Mouse (Mus musculus) CH12.LX (cell line): ENCODE data around the gene Prrx2. TPM values are rescaled to one million over a fixed set of nuclear protein-coding genes. Genes with fewer than 3 reads are reported as not detected.

Experiments used
- DNase-seq: peaks from one replicate; pipeline ENCODE4 v3.0.0-alpha.2; 2013; ENCODE audit errors: extremely low read depth
- H3K27ac ChIP-seq: 2 replicates; pipeline ENCODE4 v1.5.1; 2012; ENCODE audit warnings: low read depth, mild to moderate bottlenecking, control low read depth, moderate library complexity; ENCODE audit not compliant: insufficient read depth
- H3K27me3 ChIP-seq: replicated peaks from 2 replicates; pipeline ENCODE3; 2012; ENCODE audit warnings: inconsistent platforms
- H3K36me3 ChIP-seq, 2 experiments: replicated peaks in 1 of 2; 2 replicates each; pipeline versions ENCODE3 to v1.6.1; 2012; ENCODE audit warnings: inconsistent platforms in 1 of 2, low read length in 1 of 2, mild to moderate bottlenecking in 1 of 2, mixed read lengths in 1 of 2, moderate library complexity in 1 of 2; ENCODE audit not compliant: control insufficient read depth in 1 of 2, insufficient read depth in 1 of 2
- H3K4me1 ChIP-seq, 2 experiments: 2 replicates each; pipeline ENCODE4 v1.6.1; 2012; ENCODE audit warnings: inconsistent platforms in 1 of 2, moderate library complexity in 1 of 2; ENCODE audit not compliant: insufficient read depth in 2 of 2, control insufficient read depth in 1 of 2
- H3K4me2 ChIP-seq: 2 replicates; pipeline ENCODE4 v1.6.1; 2012; ENCODE audit warnings: low read depth, mild to moderate bottlenecking, control low read depth; ENCODE audit not compliant: poor library complexity, insufficient read depth, severe bottlenecking
- H3K4me3 ChIP-seq, 3 experiments: fragments of 150-350 bp in 1 of 3; sonication (generic) in 1 of 3; replicated peaks in 1 of 3; 2 replicates each; pipeline versions ENCODE3 to v1.5.1; 2011 to 2012; ENCODE audit warnings: low read depth in 2 of 3, low read length in 2 of 3, mild to moderate bottlenecking in 2 of 3, moderate library complexity in 2 of 3, control low read depth in 1 of 3, improper control_type of control experiment in 1 of 3, inconsistent platforms in 1 of 3, mixed read lengths in 1 of 3; ENCODE audit not compliant: poor library complexity in 1 of 3
- H3K79me2 ChIP-seq: replicated peaks from 2 replicates; pipeline ENCODE4 v1.6.1; 2012; ENCODE audit warnings: mild to moderate bottlenecking, moderate library complexity; ENCODE audit not compliant: control insufficient read depth, poor library complexity, insufficient read depth, severe bottlenecking; ENCODE audit errors: extremely low read depth
- H3K9ac ChIP-seq: 2 replicates; pipeline ENCODE4 v1.6.1; 2012; ENCODE audit warnings: low read depth, mild to moderate bottlenecking, control low read depth, moderate library complexity; ENCODE audit not compliant: insufficient read depth
- H3K9me3 ChIP-seq: replicated peaks from 2 replicates; pipeline ENCODE3; 2012; ENCODE audit warnings: low read length, inconsistent platforms, mixed read lengths
- ETS1 ChIP-seq: conservative IDR thresholded peaks from 2 replicates; pipeline ENCODE4 v1.6.1; 2012; ENCODE audit warnings: low read depth, mild to moderate bottlenecking, inconsistent platforms, low read length, improper control_type of control experiment, moderate library complexity
- GABPA ChIP-seq: IDR thresholded peaks from 2 replicates; pipeline ENCODE4 v1.6.1; 2012; ENCODE audit warnings: low read depth, low read length, improper control_type of control experiment, inconsistent platforms; ENCODE audit not compliant: insufficient replicate concordance
- HCFC1 ChIP-seq: IDR thresholded peaks from 2 replicates; pipeline ENCODE4 v1.6.1; 2012; ENCODE audit warnings: low read depth, mild to moderate bottlenecking, inconsistent platforms, low read length, improper control_type of control experiment
- KAT2A ChIP-seq: IDR thresholded peaks from 2 replicates; pipeline ENCODE4 v1.6.1; 2012; ENCODE audit warnings: low read length, improper control_type of control experiment, inconsistent platforms; ENCODE audit not compliant: insufficient replicate concordance
- MAFK ChIP-seq: IDR thresholded peaks from 2 replicates; pipeline ENCODE4 v1.6.1; 2011; ENCODE audit warnings: low read length, improper control_type of control experiment; ENCODE audit not compliant: insufficient replicate concordance
- MAX ChIP-seq: IDR thresholded peaks from 2 replicates; pipeline ENCODE4 v1.6.1; 2011; ENCODE audit warnings: low read length, improper control_type of control experiment
- MAZ ChIP-seq: IDR thresholded peaks from 2 replicates; pipeline ENCODE4 v1.6.1; 2012; ENCODE audit warnings: low read depth, mild to moderate bottlenecking, inconsistent platforms, low read length, improper control_type of control experiment, moderate library complexity
- TBP ChIP-seq: conservative IDR thresholded peaks from 2 replicates; pipeline ENCODE4 v1.6.1; 2011; ENCODE audit warnings: low read depth, low read length, improper control_type of control experiment
- ZC3H11A ChIP-seq: IDR thresholded peaks from 2 replicates; pipeline ENCODE4 v1.6.1; 2012; ENCODE audit warnings: low read depth, mild to moderate bottlenecking, inconsistent platforms, low read length, improper control_type of control experiment
- ZKSCAN1 ChIP-seq: IDR thresholded peaks from 2 replicates; pipeline ENCODE4 v1.6.1; 2012; ENCODE audit warnings: low read depth, inconsistent platforms, low read length, improper control_type of control experiment, borderline replicate concordance
- dilution Hi-C: fragments of 300-500 bp; cut with MboI; formaldehyde crosslinking; loops from 2 replicates; pipeline ENCODE4 v1.14.3; 2020; ENCODE audit warnings: low sequenced_read_pairs; ENCODE audit not compliant: extremely low pct_unique_long_range_greater_than_20kb, extremely low pct_ligation_motif_present
- in situ Hi-C: fragments of 300-500 bp; cut with MboI; formaldehyde crosslinking; loops from 3 replicates; pipeline ENCODE4 v1.14.3; 2019; ENCODE audit warnings: low sequenced_read_pairs, low pct_ligation_motif_present, low pct_unique_long_range_greater_than_20kb, mixed read lengths
- polyA plus RNA-seq: library from polyadenylated mRNA; unstranded; fragments of >175 nt; gene quantifications from 2 replicates; pipeline ENCODE4 v1.2.1, GENCODE M21; 2012; ENCODE audit warnings: low read depth; ENCODE audit not compliant: insufficient read length
- total RNA-seq, 2 experiments: library from RNA; depleted of rRNA; stranded (reverse); fragments of 300-350 nt in 1 of 2; fragments of >200 nt in 1 of 2; gene quantifications; 2 replicates each; pipeline ENCODE4 v1.2.3; 2012 to 2014

Prrx2 gene
- total and polyA plus RNA-seq, 3 experiments, result not detected

- TF ChIP-seq ETS1, result no peak
These were observed 1.6 kb downstream of the Prrx2 start for GRCm38 (mm10) chr2:30836238-30836990.

GRCm38 (mm10) chr2:30842615-30843014 is 7.8 kb downstream of the Prrx2 start:
- Histone ChIP-seq H3K27me3 (peaks cover 80% of the 10 kb centered on the region), H3K9me3 (no peaks in the 10 kb centered on the region), H3K9ac (no peak overlapping the region), H3K4me1 (no peaks in the 10 kb centered on the region), H3K4me3 (no peak overlapping the region), H3K4me2 (no peak overlapping the region), H3K36me3 (no peaks in the 10 kb centered on the region), H3K79me2 (no peaks in the 10 kb centered on the region), H3K27ac (no peak overlapping the region)
- in situ Hi-C loops, result no loop called here
- no peak for DNase-seq
- TF ChIP-seq HCFC1, result no peak
- TF ChIP-seq MAX, result no peak
- dilution Hi-C loops, result no loop called here

More at GRCm38 (mm10) chr2:30836238-30836990, 1.6 kb downstream of the Prrx2 start:
- H3K36me3 ChIP-seq, result no peaks in the 10 kb centered on the region
- H3K4me1 ChIP-seq, result no peaks in the 10 kb centered on the region
- no peak overlapping the region for H3K9ac ChIP-seq
- no peak overlapping the region for H3K4me2 ChIP-seq
- no peak overlapping the region for H3K27ac ChIP-seq
- no peaks in the 10 kb centered on the region for H3K9me3 ChIP-seq
- in situ Hi-C loops, result no loop called here
- peaks cover 82% of the 10 kb centered on the region for H3K27me3 ChIP-seq
- dilution Hi-C loops, result no loop called here
- DNase-seq, result no peak
- no peak overlapping the region for H3K4me3 ChIP-seq
- H3K79me2 ChIP-seq, result no peaks in the 10 kb centered on the region

GRCm38 (mm10) chr2:30845152-30846070 is 10.6 kb downstream of the Prrx2 start:
- in situ Hi-C loops, result no loop called here
- H3K4me2 ChIP-seq, result no peak overlapping the region
- no peaks in the 10 kb centered on the region for H3K79me2 ChIP-seq
- peaks cover 82% of the 10 kb centered on the region for H3K27me3 ChIP-seq
- dilution Hi-C loops, result no loop called here
- no peak for DNase-seq
- H3K9ac ChIP-seq, result no peak overlapping the region
- TF ChIP-seq GABPA, result no peak
- TF ChIP-seq MAZ, result no peak
- no peak for TF ChIP-seq TBP
- TF ChIP-seq ZC3H11A, result no peak
- TF ChIP-seq MAFK, result no peak
- no peak for TF ChIP-seq KAT2A
- no peak for TF ChIP-seq ZKSCAN1
- no peaks in the 10 kb centered on the region for H3K36me3 ChIP-seq
- H3K9me3 ChIP-seq, result no peaks in the 10 kb centered on the region
- no peak overlapping the region for H3K27ac ChIP-seq
- no peak overlapping the region for H3K4me3 ChIP-seq
- H3K4me1 ChIP-seq, result no peaks in the 10 kb centered on the region
